Mouse (Mus musculus) brain, embryonic 14.5 days (tissue): ENCODE measurements around the gene Srd5a1.

Experiments
- CTCF ChIP-seq: fragments of 200-500 bp; IDR thresholded peaks from 2 replicates; pipeline ENCODE4 v1.5.1; 2012; ENCODE audit warnings: inconsistent platforms, mild to moderate bottlenecking, moderate library complexity, borderline replicate concordance; ENCODE audit not compliant: insufficient read depth, insufficient read length; ENCODE audit errors: extremely low read depth
- POLR2A ChIP-seq: fragments of 200-500 bp; IDR thresholded peaks from 2 replicates; pipeline ENCODE4 v1.6.1; 2012; ENCODE audit warnings: mild to moderate bottlenecking, inconsistent platforms, borderline replicate concordance; ENCODE audit not compliant: poor library complexity, insufficient read depth, insufficient read length, severe bottlenecking; ENCODE audit errors: extremely low read depth

GRCm38 (mm10) chr13:69631111-69631510, 19.9 kb upstream of the Srd5a1 start:
- TF ChIP-seq CTCF (no peak), POLR2A (no peak)
